Mouse (Mus musculus) testis, adult 2 months (tissue): ENCODE measurements around the gene Vmn1r213. TPM values are rescaled to one million over a fixed set of nuclear protein-coding genes. Genes with fewer than 3 reads are reported as not detected.

Source experiments
- H3K27ac ChIP-seq: fragments of 200-500 bp; 2 replicates; pipeline ENCODE4 v1.5.1; 2012; ENCODE audit warnings: low read depth, low read length; ENCODE audit not compliant: control insufficient read depth, insufficient read depth
- H3K27me3 ChIP-seq: fragments of 200-500 bp; 2 replicates; pipeline ENCODE4 v1.6.1; 2012; ENCODE audit warnings: mild to moderate bottlenecking, low read length, moderate library complexity; ENCODE audit not compliant: control insufficient read depth, insufficient read depth
- H3K36me3 ChIP-seq: fragments of 200-500 bp; 2 replicates; pipeline ENCODE4 v1.6.1; 2012; ENCODE audit warnings: mild to moderate bottlenecking, low read length; ENCODE audit not compliant: control insufficient read depth, insufficient read depth
- H3K4me1 ChIP-seq: fragments of 200-500 bp; 2 replicates; pipeline ENCODE4 v1.6.1; 2012; ENCODE audit warnings: low read length; ENCODE audit not compliant: control insufficient read depth, insufficient read depth
- H3K4me3 ChIP-seq: fragments of 200-500 bp; 2 replicates; pipeline ENCODE4 v1.5.1; 2012; ENCODE audit warnings: low read depth, mild to moderate bottlenecking, low read length, moderate library complexity, mixed read lengths; ENCODE audit not compliant: control insufficient read depth
- CTCF ChIP-seq: fragments of 200-500 bp; IDR thresholded peaks from 2 replicates; pipeline ENCODE4 v1.5.1; 2012; ENCODE audit warnings: low read depth, mild to moderate bottlenecking, inconsistent platforms, low read length, moderate library complexity; ENCODE audit not compliant: control insufficient read depth, insufficient read depth, insufficient replicate concordance
- POLR2A ChIP-seq: fragments of 200-500 bp; IDR thresholded peaks from 2 replicates; pipeline ENCODE4 v1.6.1; 2012; ENCODE audit warnings: low read depth, mild to moderate bottlenecking, inconsistent platforms, low read length, moderate library complexity; ENCODE audit not compliant: control insufficient read depth
- polyA plus RNA-seq: library from polyadenylated mRNA; depleted of rRNA; stranded (reverse); fragments of >200 nt; gene quantifications from 2 replicates; pipeline ENCODE4 v1.2.3, GENCODE M21; 2012; rRNA removed

Gene Vmn1r213
- polyA plus RNA-seq, result not detected in 2 replicates

GRCm38 (mm10) chr13:23007356-23007755 is at the start of gene Vmn1r213:
Vmn1r213 (plus strand) TSS chr13:23007656.
- no peaks in the 10 kb centered on the region for H3K36me3 ChIP-seq
- no peak within 1 kb of the TSS for H3K27ac ChIP-seq
- no peaks in the 10 kb centered on the region for H3K27me3 ChIP-seq
- H3K4me1 ChIP-seq, result no peaks in the 10 kb centered on the region
- no peak for TF ChIP-seq CTCF
- no peak for TF ChIP-seq POLR2A
- H3K4me3 ChIP-seq, result no peak within 1 kb of the TSS

GRCm38 (mm10) chr13:22990214-22990891 is 17.1 kb upstream of the Vmn1r213 start:
- Histone ChIP-seq H3K4me1 (no peaks in the 10 kb centered on the region), H3K4me3 (no peak overlapping the region), H3K36me3 (no peaks in the 10 kb centered on the region), H3K27me3 (no peaks in the 10 kb centered on the region), H3K27ac (no peak overlapping the region)
- TF ChIP-seq CTCF (no peak), POLR2A (no peak)

- Histone ChIP-seq H3K27me3 (no peaks in the 10 kb centered on the region), H3K4me3 (no peak overlapping the region), H3K36me3 (no peaks in the 10 kb centered on the region), H3K27ac (no peak overlapping the region), H3K4me1 (no peaks in the 10 kb centered on the region)
- TF ChIP-seq CTCF, result no peak
- no peak for TF ChIP-seq POLR2A
Measured at GRCm38 (mm10) chr13:22992178-22992700, 15.2 kb upstream of the Vmn1r213 start.

GRCm38 (mm10) chr13:22992721-22993120 is 14.7 kb upstream of the Vmn1r213 start:
- no peaks in the 10 kb centered on the region for H3K36me3 ChIP-seq
- no peak for TF ChIP-seq POLR2A
- no peak for TF ChIP-seq CTCF
- H3K4me3 ChIP-seq, result no peak overlapping the region
- H3K27ac ChIP-seq, result no peak overlapping the region
- H3K4me1 ChIP-seq, result no peaks in the 10 kb centered on the region
- H3K27me3 ChIP-seq, result no peaks in the 10 kb centered on the region

- H3K36me3 ChIP-seq, result no peaks in the 10 kb centered on the region
Measured at GRCm38 (mm10) chr13:23018158-23018557, 10.7 kb downstream of the Vmn1r213 start.

GRCm38 (mm10) chr13:23024812-23025211 is 17.4 kb downstream of the Vmn1r213 start:
- no peak overlapping the region for H3K27ac ChIP-seq
- H3K4me3 ChIP-seq, result no peak overlapping the region

More at GRCm38 (mm10) chr13:23018158-23018557, 10.7 kb downstream of the Vmn1r213 start:
- Histone ChIP-seq H3K4me1 (no peaks in the 10 kb centered on the region), H3K27me3 (no peaks in the 10 kb centered on the region), H3K4me3 (no peak overlapping the region), H3K27ac (no peak overlapping the region)
- TF ChIP-seq POLR2A, result no peak
- TF ChIP-seq CTCF, result no peak

GRCm38 (mm10) chr13:23030118-23030517 is 22.7 kb downstream of the Vmn1r213 start, which contains the start of gene Vmn1r214:
Vmn1r214 (plus strand) TSS chr13:23030418.
- no peak within 1 kb of the TSS for H3K4me3 ChIP-seq
- TF ChIP-seq CTCF, result no peak
- no peak for TF ChIP-seq POLR2A
- no peaks in the 10 kb centered on the region for H3K27me3 ChIP-seq
- no peaks in the 10 kb centered on the region for H3K4me1 ChIP-seq
- H3K36me3 ChIP-seq, result no peaks in the 10 kb centered on the region
- no peak within 1 kb of the TSS for H3K27ac ChIP-seq

More at GRCm38 (mm10) chr13:23024812-23025211, 17.4 kb downstream of the Vmn1r213 start:
- no peak for TF ChIP-seq CTCF
- no peak for TF ChIP-seq POLR2A
- no peaks in the 10 kb centered on the region for H3K4me1 ChIP-seq
- H3K27me3 ChIP-seq, result no peaks in the 10 kb centered on the region
- H3K36me3 ChIP-seq, result no peaks in the 10 kb centered on the region
